Mouse (Mus musculus): ENCODE results near the gene Mob3b. TPM values are rescaled to one million over a fixed set of nuclear protein-coding genes. Genes with fewer than 3 reads are reported as not detected.
A peak's percentile ranks its signal among the peaks of the same experiment; 100 is the strongest.

Mob3b gene
- total RNA-seq, 2 experiments from 2014 or later = 32.8 to 36.2 TPM

DNA sequence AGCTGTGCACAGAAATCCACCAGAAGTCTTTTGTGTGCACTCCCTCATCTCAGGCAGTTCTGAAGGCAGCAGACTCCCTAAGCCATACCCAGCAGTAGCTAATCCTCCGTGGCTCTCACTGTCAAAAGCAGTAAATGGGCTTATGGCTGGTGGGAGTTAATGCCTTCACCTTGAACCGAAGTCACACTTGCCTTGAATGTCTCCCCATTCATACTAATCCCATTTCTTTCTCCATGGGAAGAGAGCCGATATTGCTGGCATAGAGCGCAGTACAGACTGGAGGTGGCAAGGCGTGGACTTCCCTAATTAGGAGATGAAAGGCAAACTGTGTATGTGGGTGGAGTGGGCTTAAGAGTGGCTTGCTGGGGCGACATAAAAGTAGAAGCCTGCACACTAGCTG, 41.4 kb downstream of the Mob3b start:
- DNase-seq (ENCODE audit: low spot score in 2 of 2) = no peak

DNA sequence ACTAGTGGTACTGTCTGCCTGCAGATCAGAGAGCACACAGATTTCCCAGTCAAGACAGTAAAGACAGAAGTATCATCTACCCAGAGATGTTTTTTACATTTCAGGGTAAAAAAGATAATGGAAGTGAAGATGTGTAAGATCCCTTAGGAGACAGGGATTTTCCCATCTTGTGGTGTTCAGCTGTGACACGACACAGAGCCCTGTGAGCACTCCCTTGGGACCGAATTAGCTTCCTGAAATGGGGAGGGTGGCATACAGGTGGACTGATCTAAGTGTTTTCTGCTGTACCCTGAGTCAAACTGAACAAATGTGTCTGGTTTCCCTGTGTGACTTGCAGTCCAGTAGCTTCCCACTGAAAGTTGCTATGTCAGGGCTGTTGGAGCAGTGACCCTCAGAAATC, 42.3 kb downstream of the Mob3b start:
- DNase-seq (ENCODE audit: low spot score in 2 of 2) = no peak

DNA sequence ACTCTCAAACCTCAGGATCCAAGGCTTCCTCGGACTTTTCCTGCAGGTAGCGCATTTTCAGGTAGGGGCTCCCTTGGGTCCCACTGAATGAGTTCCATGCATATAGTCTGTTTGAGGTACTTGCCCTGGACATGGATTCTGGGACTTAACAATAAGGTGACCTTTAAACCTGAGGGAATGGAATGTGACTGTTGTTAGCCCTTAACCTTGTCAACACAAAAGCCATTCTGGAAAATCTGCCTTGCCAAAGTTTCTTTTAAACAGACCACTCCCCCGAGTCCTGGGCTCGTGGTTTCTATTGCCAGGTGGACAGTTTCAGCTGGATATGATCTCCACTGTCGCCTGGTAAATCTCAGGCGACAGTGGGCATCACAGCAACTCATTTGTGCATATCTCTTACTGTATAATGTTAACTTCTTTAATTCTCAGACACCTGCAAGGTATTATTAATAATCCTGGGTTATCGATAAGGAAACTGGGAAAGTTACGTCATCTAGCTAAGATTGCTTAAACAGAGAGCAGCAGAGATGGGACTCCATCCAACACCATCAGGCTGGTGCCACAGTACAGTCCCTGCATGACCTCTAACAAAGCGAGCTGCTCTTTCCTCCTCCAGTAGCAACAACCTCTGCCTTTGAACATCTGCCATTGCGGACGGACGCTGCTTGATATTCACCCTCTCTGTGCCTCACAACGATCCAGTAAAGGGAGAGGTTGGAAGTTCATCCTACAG, 43.6 kb downstream of the Mob3b start:
- no peak for DNase-seq (ENCODE audit: low spot score in 2 of 2)

DNA sequence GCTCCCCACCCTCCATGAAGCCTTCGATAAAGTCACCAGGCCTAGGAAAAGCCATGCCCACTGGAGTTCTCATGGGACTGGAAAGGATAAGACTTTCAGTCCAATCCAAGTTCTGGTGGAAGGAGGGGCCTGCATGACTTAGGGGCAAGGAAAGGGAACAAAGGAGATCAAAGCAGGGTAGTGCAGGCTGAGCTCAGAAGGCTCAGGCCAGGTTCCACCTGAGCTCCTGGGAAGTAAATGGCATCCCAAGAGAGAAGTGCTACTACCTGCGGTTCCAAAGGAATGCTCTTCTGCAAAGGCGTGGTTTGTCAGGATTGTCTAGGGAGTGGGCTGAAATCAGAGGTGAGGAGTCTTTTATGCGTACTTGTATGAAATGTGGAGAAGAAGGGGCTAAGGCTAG, 44.8 kb downstream of the Mob3b start:
- no peak for DNase-seq (ENCODE audit: low spot score in 2 of 2)

DNA sequence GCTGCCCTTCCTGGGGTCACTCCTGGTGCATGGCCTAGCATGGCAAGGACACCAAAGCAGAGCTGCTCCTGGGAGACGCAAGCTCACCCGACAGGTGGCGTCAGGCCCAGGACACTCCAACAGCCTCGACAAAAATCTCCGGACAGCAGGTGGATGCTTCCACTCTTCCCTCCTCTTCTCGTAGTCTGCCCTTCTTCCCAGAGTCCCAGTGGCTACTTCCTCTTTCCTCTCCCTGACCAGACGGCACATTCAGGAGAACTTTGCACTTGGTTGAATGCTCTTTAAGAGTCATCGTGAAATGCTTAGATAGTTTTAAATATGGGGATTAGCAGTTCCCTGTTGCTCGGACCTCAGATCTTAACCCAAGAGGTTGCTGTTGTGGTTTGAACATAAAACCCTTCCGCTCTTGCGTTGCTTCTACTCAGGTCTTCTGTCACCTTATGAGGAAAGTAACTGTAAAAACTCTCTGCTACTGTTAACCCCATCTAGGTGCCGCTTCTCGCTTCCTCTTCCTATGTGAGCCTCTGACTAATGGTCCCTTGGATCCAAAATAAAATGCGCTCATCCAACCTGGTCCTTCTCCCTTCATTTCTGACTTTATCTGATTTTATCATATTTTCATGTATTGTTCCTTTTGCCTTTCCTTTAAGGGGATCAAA, 52.0 kb downstream of the Mob3b start:
- DNase-seq (ENCODE audit: low spot score in 2 of 2) = no peak

DNA sequence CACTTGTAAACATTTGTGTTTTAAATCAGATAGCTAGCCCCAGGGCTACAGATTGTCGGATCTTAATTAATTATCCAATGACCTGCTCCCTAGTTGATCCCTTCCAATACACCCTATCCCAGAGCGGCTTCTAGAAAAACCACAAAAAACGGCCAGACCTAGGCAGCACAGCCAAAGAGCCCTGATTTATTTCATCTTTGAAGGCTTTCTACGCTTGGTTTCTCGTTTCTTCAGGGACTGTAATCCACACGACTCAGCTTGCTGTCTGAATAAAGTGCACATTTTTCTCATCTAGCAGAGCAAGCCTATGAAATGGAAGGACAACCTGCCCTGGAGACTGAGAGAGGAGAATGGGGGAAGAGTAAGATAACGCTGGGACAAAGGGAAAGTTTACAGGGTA, 56.1 kb downstream of the Mob3b start:
- DNase-seq (ENCODE audit: low spot score in 2 of 2) = no peak

DNA sequence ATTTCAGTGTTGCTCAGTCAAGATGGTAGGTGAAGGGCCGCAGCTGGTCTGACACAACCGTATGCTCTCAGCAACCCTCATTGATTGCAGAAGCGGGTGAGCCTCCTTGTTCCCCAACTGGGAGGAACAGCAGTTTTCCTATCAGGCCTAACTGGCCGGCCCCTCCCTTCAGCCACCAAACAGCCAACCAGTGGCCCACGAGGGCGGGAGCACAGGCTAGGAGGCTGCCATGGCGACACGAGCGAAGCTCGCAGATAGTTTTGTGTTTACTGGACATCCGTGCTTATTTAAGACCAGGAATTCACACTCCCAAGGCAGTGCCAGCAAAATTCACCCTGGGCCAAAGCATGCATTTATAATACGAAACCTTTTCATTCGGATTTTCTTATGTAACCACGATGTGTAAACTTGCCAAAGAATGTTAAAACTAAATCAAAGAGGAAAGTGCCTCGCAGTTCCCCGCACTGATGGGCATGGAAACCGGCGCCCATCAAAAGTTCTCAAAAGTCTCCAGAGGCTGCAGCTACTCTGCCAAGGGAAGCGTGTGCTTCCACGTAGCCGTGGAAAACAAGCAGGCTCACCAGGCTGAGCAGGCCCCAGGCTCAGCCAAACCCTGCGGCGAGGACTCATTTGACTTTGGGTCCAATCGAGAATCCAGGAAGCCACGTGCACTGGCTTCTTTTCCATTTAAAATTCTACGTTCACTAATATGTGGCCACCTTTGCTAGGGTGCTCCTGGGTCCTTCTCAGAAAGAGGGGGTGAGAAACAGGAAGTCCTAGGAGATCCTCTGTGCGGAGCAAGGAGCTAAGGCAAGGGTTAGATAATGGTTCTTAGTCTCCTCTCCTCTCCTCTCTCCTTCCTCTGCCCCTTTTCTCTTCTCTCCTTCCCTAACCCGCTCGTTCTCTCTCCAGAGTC, 57.2 kb downstream of the Mob3b start:
- peak; percentile 46 to 69 for DNase-seq (ENCODE audit: low spot score in 2 of 2)

DNA sequence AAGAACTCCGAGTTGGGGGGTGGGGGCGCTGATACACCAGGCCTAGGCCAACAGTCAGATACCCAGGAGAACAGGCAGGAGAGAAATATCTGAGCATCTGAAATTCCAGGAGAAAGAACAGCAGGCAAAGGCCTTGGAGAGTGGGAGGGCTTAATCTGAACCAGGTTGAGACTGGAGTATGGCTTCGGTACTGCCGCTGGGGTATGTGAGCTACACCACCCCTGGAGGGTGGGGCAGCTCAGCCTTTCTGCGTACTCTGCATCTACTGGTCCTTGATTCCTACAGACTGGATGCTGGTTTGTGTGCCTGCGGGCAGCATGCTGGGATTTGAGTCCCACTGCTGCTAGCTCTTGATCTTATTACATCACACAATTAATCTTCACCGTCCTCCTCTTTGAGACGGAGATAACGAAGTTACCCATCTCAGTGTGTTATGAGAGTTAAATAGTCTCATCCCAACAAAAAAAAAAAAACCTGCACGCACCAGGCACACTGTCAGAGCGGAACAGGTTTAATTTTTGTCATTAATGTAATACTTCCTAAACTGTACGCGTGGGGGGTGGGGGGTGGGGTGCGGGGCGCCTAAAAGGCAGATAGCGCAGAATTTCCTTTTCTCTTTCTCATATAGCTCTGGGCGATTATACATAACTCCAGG, 57.9 kb downstream of the Mob3b start:
- DNase-seq (ENCODE audit: low spot score in 2 of 2) = no peak

DNA sequence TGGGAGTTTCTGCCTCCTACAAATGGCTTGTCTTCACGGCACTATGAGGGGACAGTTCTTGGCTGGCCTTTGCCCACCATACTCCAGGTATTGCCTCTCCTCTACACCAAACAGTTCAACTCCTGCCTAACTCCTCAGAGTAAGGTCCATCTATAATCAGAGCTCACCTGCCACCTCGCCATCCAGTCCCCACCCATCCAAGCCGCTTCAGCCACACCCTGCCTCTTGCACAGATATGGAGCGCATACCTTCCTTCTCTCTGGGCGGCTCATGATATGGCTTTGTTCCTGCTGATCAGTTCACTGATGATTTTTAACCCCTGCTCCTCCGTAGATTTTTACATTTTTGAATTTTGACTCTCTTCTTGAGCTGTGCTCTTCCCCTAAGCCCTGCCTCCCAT, 58.7 kb downstream of the Mob3b start:
- DNase-seq (ENCODE audit: low spot score in 2 of 2) = no peak

DNA sequence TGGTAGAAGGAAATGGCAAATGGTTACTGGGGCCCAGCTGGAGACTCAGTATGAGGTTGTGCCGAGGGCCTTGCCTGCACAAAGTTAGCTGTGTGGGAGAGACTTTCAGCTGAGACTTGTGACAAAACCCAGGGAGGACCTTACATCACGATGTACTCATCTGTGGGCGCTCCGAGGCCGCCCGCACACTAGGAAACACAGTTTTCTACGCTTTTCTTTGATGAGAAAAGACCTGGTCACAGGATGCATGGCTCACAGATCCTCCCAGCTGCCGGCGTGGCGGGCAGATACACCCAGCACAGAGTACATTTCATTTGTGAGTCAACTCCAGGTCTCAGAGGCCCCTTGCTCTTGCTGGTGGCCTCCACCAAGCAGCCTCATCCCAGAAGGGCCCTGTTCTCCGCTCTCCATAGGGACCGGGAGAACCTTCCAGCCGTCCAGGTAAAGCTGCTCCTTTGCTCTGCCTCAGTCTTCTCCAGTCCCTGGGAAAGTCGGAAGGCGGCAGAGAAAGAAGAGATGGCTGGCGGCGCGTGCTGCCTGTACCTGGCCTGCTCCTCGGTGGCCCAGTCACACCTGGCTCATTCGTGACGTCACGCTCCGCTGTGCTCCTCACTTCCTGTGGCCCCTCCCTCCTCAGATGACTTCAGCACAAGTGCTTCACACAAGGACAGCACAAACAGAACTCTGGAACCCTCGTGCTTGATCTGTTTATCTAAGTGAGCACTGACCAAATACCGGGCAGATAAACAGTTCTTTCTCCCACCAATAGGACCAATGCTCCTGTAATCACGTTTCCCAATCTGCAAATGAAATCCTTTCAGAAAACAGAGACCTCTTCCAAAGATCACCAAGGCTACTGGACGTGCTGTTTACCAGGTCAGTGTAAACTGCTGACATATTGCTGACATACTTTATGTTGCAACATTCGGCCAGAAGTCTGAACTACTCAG, 60.8 kb downstream of the Mob3b start:
- no peak for DNase-seq (ENCODE audit: low spot score in 2 of 2)

DNA sequence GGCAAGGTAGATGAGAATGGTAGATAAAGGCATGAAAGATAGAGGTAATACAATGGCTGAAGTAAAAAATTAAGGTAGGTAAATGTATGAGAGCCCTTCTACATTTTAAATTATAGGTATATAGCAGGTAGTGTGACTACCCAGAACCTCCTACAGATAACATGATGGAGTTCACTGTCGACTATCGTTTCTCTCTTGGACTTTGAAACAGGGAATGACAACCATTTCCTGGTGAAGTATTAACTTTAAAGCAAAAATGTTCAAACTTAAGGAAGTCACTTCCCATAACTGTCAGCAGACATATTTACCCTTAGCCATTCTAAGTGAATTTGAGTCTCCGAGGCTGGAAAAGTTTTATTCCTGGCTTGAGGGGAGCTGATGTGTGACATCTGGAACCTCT, 64.8 kb downstream of the Mob3b start:
- DNase-seq (ENCODE audit: low spot score in 2 of 2) = no peak

DNA sequence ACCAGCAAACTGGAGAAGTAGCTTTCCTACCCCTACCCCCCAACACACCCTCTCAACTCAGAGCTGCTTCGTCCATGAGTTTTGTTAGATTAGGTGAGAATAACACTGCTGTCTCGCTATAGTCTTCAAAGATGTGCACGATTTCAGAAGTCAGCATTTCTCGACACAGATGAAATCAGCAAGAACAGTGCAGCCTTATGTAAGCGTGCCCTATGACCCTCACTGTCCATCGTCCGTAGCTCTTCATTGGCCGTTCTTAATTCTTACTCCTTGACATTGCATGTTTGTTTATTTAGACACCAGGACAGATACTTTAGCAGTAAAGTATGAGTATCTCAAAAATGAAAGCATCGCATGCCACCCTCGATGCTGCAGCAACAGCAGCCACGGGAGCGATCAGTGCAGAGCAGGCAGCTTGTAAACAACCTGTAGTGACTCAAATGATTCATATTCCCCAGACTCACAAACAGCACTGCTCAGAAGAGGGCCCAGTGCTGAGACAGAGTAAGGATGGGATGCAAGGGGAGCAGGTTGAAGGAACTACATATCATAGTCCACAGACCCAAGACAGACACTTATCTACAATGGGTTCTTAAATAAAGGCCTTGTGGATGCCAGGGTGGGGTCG, 66.0 kb downstream of the Mob3b start:
- no peak for DNase-seq (ENCODE audit: low spot score in 2 of 2)

DNA sequence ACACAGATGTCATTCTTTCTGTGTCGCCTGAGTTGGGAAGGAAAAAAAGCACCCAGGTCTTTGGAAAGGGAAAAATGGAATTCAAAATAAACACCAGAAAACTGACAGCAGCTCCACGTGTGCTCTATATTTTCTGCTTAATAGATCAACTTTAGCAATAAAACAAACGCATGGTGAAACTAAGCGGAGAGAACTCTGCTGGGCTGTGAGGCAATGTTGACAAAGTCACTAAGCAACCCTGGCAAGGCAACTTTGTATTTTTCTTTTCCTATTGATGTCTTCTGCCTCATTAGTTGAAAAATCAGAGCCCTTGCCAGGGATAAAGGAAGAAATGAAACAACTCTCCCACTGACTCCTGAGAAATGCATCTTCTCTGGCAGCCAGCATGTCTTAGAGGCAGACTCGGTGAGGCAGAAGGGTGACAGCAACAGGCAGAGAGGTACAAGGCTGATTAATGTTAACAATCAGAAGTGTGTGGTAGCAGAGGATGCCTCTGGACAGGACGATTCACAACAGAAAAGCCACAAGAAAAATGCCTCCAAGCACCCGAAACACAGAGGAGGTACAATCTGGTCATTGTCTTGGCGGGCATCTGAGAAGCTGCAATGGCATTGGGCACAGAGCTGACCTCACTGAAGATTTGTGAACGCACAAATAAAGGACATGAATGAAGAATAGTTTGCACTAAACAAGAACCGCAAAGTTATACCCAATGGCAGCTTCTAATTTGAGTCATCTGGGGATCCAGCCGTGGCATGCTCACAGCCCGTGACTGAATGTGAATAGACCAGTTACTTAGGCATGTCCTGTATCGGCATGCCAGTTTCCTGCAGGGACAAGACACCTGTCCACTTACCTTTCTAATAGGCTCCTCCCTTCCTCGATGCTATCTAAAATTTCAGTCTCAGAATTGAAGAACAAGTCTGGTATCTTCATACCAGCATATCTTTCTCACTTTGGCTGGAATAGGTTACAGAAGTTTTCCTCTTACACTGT, 67.7 kb downstream of the Mob3b start:
- DNase-seq (ENCODE audit: low spot score in 2 of 2) = no peak

DNA sequence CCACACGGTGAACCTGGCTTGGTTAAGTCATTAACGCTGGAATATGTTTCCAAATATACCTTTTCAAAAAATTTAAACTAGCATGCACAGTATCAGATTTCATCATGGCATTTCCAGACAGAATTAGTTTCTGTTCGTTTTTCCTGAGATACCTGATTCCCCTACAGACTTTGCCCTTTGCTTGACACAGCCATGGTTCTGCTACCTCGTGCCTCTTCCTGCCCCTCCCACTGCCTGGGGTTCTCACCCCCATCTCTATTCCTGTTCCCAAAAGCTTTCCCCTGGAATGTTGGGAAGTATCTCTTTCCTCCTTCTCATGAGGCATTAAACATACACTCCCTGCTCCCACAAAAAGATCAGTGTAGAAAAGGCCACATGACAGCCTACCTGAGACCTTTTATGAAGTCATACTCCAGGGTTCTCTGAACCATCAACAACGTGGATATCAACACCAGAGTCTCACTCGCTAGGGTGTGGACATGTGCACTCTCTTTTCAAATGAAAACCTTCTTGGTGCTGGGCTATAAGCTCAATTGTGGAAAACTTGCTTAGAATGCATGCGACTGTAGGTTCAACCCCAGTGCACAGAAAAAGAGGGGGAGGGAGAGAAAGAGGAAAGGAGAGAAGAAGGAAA, 71.1 kb downstream of the Mob3b start:
- no peak for DNase-seq (ENCODE audit: low spot score in 2 of 2)

DNA sequence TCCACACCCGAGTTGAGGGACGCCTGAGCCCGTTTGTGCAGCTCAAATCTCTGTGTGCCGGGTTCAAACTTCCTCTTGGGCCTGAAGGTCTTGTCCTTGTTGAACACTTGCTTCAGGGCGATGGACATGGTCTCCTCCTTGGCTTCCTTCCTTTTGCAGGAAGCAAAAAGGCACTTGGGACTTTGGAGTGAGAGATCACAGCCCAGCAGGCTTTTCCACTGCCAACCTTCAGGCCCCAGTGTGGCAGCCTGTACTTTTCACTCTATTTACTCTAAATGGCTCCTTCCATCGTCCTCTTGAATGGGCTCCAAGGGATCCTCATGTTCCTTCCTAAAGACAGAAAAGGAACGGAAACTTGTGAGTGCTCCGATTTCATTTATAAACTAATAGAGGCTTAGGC, 73.2 kb downstream of the Mob3b start:
- DNase-seq (ENCODE audit: low spot score in 2 of 2) = no peak

DNA sequence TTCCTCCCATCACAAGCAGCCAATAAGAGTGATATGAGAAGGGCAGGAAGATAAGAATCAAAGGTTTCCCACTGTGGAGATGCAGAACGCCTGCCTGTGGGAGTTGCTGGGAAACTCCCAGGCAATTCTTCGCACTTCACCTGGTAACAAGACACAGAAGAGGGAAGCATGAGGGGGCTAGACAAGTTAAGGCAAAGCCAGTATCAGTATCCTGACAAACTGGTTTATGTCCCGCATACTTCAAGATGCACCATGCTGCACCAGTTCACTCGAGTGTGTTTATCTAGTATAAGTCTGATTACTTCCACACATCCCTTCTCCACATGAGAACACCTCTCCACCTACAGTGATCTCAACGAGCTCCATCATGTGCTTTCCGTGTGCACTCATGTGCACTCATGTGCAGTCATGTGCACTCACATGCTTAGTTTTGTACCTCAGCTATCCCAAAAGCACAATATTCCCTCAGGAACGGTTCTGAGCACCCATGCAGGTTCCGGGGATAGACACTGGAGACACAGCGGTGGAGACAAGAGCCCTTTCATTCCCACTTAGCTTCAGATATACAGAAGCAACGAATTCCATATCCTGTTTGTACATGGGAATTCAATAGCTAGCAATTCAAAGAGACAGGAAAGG, 74.7 kb downstream of the Mob3b start:
- DNase-seq (ENCODE audit: low spot score in 2 of 2) = no peak

DNA sequence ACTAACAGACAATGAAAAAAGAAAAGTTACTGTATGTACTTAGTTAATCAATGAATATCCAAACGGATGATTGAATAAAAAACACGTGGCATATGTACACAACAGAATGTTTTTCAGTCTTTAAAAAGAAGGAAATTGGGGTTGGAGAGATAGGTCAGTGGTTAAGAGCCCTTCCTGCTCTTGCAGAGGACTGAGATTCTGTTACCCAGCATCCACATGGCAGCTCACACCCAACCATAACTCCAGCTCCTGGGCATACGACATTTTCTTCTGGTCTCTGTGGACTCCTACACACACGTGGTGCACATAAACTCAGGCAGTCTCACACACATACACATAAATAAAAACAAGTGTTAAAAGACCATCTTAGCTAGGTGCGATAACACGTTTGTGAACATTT, 77.0 kb downstream of the Mob3b start:
- DNase-seq (ENCODE audit: low spot score in 2 of 2) = no peak

DNA sequence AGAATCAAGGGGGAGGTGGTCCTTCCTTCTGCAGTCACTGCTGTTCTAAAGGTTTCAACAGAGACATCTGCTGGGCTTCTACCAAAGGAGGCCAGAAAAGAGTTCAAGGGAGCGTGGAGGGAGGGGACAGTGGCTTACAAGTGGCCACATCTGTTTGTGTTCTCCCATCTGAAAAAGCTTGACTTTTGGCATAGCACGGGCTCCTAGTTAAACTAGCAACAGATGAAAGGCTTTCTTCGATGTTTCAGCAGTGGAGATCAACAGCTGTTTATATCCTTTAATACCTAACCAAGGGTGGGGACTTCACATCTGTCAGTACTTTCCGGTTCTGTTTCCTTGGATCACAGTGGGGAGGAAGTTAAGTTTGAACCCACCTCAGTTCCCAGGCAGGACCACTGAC, 88.5 kb downstream of the Mob3b start:
- no peak for DNase-seq (ENCODE audit: low spot score in 2 of 2)
